Mouse (Mus musculus) ES-E14 (cell line): ENCODE data around the gene Morn5.

Experiments used
- CHD2 ChIP-seq: IDR thresholded peaks from 2 replicates; pipeline ENCODE4 v1.6.1; 2014; ENCODE audit warnings: mild to moderate bottlenecking, low read depth, low read length, inconsistent platforms
- HCFC1 ChIP-seq: IDR thresholded peaks from 2 replicates; pipeline ENCODE4 v1.6.1; 2012; ENCODE audit warnings: low read length, inconsistent platforms, borderline replicate concordance; ENCODE audit not compliant: insufficient read depth
- MAFK ChIP-seq: IDR thresholded peaks from 2 replicates; pipeline ENCODE4 v1.6.1; 2014; ENCODE audit warnings: mild to moderate bottlenecking, low read depth, low read length, inconsistent platforms; ENCODE audit not compliant: insufficient read depth
- ZC3H11A ChIP-seq: IDR thresholded peaks from 2 replicates; pipeline ENCODE4 v1.6.1; 2012; ENCODE audit warnings: low read depth, mild to moderate bottlenecking, inconsistent platforms, low read length, borderline replicate concordance
- ZNF384 ChIP-seq: IDR thresholded peaks from 2 replicates; pipeline ENCODE4 v1.6.1; 2012; ENCODE audit warnings: low read depth, low read length, inconsistent platforms

- no peak for TF ChIP-seq HCFC1
- TF ChIP-seq MAFK: no peak
- no peak for TF ChIP-seq ZC3H11A
- TF ChIP-seq CHD2: no peak
- TF ChIP-seq ZNF384: no peak
Observed at GRCm38 (mm10) chr2:36053249-36053648, 4.0 kb downstream of the Morn5 start.
